Mouse (Mus musculus): ENCODE data around the gene Cpm. TPM values are rescaled to one million over a fixed set of nuclear protein-coding genes. Genes with fewer than 3 reads are reported as not detected.

Gene Cpm
- polyA plus RNA-seq, 1 experiment from 2014 or later, result 2.7 TPM

GRCm38 (mm10) chr10:117691389-117691968 is 62.2 kb downstream of the Cpm start:
- peaks cover 45% of the 10 kb centered on the region for H3K36me3 ChIP-seq (ENCODE audit: control insufficient read depth, insufficient read depth, low read length)
- no peaks in the 10 kb centered on the region for H3K27me3 ChIP-seq (replicated peaks; ENCODE audit: control insufficient read depth, insufficient read depth, low read length)
- H3K4me2 ChIP-seq (ENCODE audit: low read length), result no peak overlapping the region
- no peaks in the 10 kb centered on the region for H3K4me1 ChIP-seq (ENCODE audit: control insufficient read depth, insufficient read depth, low read depth, low read length)
- 97% methylated on average over 10 of the region's 10 CpGs for WGBS
- H3K27ac ChIP-seq (ENCODE audit: low read depth, low read length), result no peak overlapping the region
- H3K9ac ChIP-seq (ENCODE audit: low read depth, low read length), result no peak overlapping the region
- H3K4me3 ChIP-seq (ENCODE audit: low read length), result no peak overlapping the region
- ATAC-seq, result no peak
- H3K9me3 ChIP-seq (ENCODE audit: control insufficient read depth, low read length), result no peaks in the 10 kb centered on the region

GRCm38 (mm10) chr10:117692173-117692572 is 62.9 kb downstream of the Cpm start:
- Histone ChIP-seq H3K27ac (ENCODE audit: low read depth, low read length) (no peak overlapping the region), H3K36me3 (ENCODE audit: control insufficient read depth, insufficient read depth, low read length) (peaks cover 51% of the 10 kb centered on the region), H3K9ac (ENCODE audit: low read depth, low read length) (no peak overlapping the region), H3K4me2 (ENCODE audit: low read length) (no peak overlapping the region), H3K4me3 (ENCODE audit: low read length) (no peak overlapping the region), H3K9me3 (ENCODE audit: control insufficient read depth, low read length) (no peaks in the 10 kb centered on the region), H3K27me3 (replicated peaks; ENCODE audit: control insufficient read depth, insufficient read depth, low read length) (no peaks in the 10 kb centered on the region), H3K4me1 (ENCODE audit: control insufficient read depth, insufficient read depth, low read depth, low read length) (no peaks in the 10 kb centered on the region)
- ATAC-seq, result no peak

DNA sequence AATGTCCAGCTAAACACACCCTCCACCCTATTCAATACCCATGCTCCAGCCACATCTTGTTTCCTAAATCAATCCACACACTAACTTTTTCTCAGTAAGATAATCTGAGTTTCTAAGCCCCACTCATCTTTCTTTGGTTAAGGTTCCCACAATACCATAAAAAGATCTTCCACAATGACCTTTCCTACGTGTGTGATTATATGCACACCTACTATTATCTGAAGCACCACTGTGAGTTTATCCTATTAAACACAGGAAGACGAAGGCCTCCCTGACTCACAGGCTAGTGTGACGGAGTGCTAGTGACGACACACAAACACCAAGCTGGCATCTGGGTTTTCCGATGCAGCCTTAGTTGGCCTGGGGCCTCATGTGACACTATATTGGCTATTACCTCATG is 63.7 kb downstream of the Cpm start:
- Histone ChIP-seq H3K4me1 (ENCODE audit: control insufficient read depth, insufficient read depth, low read depth, low read length) (no peaks in the 10 kb centered on the region), H3K27me3 (replicated peaks; ENCODE audit: control insufficient read depth, insufficient read depth, low read length) (no peaks in the 10 kb centered on the region), H3K4me3 (ENCODE audit: low read length) (no peak overlapping the region), H3K9ac (ENCODE audit: low read depth, low read length) (no peak overlapping the region), H3K9me3 (ENCODE audit: control insufficient read depth, low read length) (no peaks in the 10 kb centered on the region), H3K4me2 (ENCODE audit: low read length) (no peak overlapping the region), H3K27ac (ENCODE audit: low read depth, low read length) (no peak overlapping the region), H3K36me3 (ENCODE audit: control insufficient read depth, insufficient read depth, low read length) (peaks cover 57% of the 10 kb centered on the region)
- 96% methylated on average over 5 of the region's 5 CpGs for WGBS
- no peak for ATAC-seq

GRCm38 (mm10) chr10:117694255-117694953 is 65.1 kb downstream of the Cpm start:
- H3K27me3 ChIP-seq (replicated peaks; ENCODE audit: control insufficient read depth, insufficient read depth, low read length), result no peaks in the 10 kb centered on the region
- no peak overlapping the region for H3K4me3 ChIP-seq (ENCODE audit: low read length)
- no peak overlapping the region for H3K4me2 ChIP-seq (ENCODE audit: low read length)
- peaks cover 61% of the 10 kb centered on the region for H3K36me3 ChIP-seq (ENCODE audit: control insufficient read depth, insufficient read depth, low read length)
- ATAC-seq, result no peak
- 96% methylated on average over 6 of the region's 6 CpGs for WGBS
- H3K4me1 ChIP-seq (ENCODE audit: control insufficient read depth, insufficient read depth, low read depth, low read length), result no peaks in the 10 kb centered on the region
- H3K27ac ChIP-seq (ENCODE audit: low read depth, low read length), result no peak overlapping the region
- H3K9me3 ChIP-seq (ENCODE audit: control insufficient read depth, low read length), result no peaks in the 10 kb centered on the region
- H3K9ac ChIP-seq (ENCODE audit: low read depth, low read length), result no peak overlapping the region

DNA sequence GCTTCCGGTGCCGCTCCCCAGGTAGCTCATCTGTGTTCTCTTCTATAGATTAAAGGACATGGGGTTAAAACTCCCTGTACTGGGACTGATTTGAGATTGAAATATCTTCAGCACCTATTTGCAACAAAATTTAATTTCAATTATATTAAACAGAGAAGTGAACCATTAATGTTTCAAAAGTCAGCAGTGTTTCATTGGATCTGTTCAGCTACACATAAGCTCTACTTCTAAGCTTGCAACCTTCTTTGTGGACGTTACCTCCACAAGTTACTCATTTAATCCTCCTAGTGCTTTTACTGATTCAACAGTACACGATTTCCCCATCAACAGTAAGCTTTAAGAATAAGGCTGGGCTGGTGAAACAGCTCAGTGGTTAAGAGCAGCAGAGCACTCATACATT is 65.7 kb downstream of the Cpm start:
- 95% methylated on average over 4 of the region's 4 CpGs for WGBS
- H3K9ac ChIP-seq (ENCODE audit: low read depth, low read length), result no peak overlapping the region
- H3K4me1 ChIP-seq (ENCODE audit: control insufficient read depth, insufficient read depth, low read depth, low read length), result no peaks in the 10 kb centered on the region
- H3K36me3 ChIP-seq (ENCODE audit: control insufficient read depth, insufficient read depth, low read length), result peaks cover 64% of the 10 kb centered on the region
- H3K27me3 ChIP-seq (replicated peaks; ENCODE audit: control insufficient read depth, insufficient read depth, low read length), result no peaks in the 10 kb centered on the region
- H3K4me3 ChIP-seq (ENCODE audit: low read length), result no peak overlapping the region
- H3K27ac ChIP-seq (ENCODE audit: low read depth, low read length), result no peak overlapping the region
- ATAC-seq, result no peak
- no peak overlapping the region for H3K4me2 ChIP-seq (ENCODE audit: low read length)
- no peaks in the 10 kb centered on the region for H3K9me3 ChIP-seq (ENCODE audit: control insufficient read depth, low read length)

GRCm38 (mm10) chr10:117695605-117696004 is 66.3 kb downstream of the Cpm start:
- H3K4me2 ChIP-seq (ENCODE audit: low read length), result no peak overlapping the region
- H3K9ac ChIP-seq (ENCODE audit: low read depth, low read length), result no peak overlapping the region
- no peak overlapping the region for H3K4me3 ChIP-seq (ENCODE audit: low read length)
- ATAC-seq, result no peak
- H3K27ac ChIP-seq (ENCODE audit: low read depth, low read length), result no peak overlapping the region
- peaks cover 62% of the 10 kb centered on the region for H3K36me3 ChIP-seq (ENCODE audit: control insufficient read depth, insufficient read depth, low read length)
- H3K27me3 ChIP-seq (replicated peaks; ENCODE audit: control insufficient read depth, insufficient read depth, low read length), result no peaks in the 10 kb centered on the region
- no peaks in the 10 kb centered on the region for H3K4me1 ChIP-seq (ENCODE audit: control insufficient read depth, insufficient read depth, low read depth, low read length)
- 100% methylated on average over 4 of the region's 4 CpGs for WGBS
- H3K9me3 ChIP-seq (ENCODE audit: control insufficient read depth, low read length), result no peaks in the 10 kb centered on the region

DNA sequence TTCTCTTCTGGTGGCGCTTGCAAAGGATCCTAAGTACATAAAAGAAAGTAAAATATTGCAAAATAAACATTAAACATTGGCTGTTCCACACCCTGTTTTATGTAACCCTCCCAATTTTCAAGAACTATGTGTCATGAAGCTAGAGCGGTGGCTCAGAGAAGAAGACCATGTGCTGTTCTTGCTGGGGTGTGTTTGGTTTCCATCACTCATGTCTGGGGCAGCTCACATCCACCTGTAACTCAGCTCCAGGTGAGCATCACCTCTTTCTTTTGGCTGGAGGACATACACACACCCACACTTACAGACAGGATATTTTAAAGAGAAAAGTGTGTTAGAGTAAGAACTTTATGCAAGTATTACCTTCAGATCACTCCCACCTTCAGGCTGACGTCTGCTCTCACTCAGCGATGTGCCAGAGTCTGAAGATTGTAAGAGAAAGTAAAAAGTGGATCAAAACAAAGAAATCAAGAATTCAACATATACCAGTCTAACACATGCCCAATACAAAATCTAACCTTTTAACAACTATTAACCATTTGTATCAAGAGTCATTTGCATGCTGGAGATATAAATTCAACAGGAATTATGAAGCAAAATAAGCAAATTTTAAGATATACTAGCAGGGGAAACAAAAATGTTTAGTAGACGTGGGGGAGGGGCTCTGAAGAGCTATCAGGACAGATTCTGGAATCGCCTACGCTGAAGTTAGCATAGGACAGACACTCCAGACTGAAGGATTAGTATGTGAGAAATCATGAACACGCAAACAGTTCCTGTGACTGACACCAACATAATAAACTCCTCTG is 66.9 kb downstream of the Cpm start:
- Histone ChIP-seq H3K36me3 (ENCODE audit: control insufficient read depth, insufficient read depth, low read length) (peaks cover 60% of the 10 kb centered on the region), H3K4me2 (ENCODE audit: low read length) (no peak overlapping the region), H3K4me3 (ENCODE audit: low read length) (no peak overlapping the region), H3K9ac (ENCODE audit: low read depth, low read length) (no peak overlapping the region), H3K27ac (ENCODE audit: low read depth, low read length) (no peak overlapping the region), H3K4me1 (ENCODE audit: control insufficient read depth, insufficient read depth, low read depth, low read length) (no peaks in the 10 kb centered on the region), H3K27me3 (replicated peaks; ENCODE audit: control insufficient read depth, insufficient read depth, low read length) (no peaks in the 10 kb centered on the region), H3K9me3 (ENCODE audit: control insufficient read depth, low read length) (no peaks in the 10 kb centered on the region)
- 93% methylated on average over 8 of the region's 8 CpGs for WGBS
- no peak for ATAC-seq

- H3K4me1 ChIP-seq (ENCODE audit: control insufficient read depth, insufficient read depth, low read depth, low read length), result no peaks in the 10 kb centered on the region
- H3K36me3 ChIP-seq (ENCODE audit: control insufficient read depth, insufficient read depth, low read length), result peaks cover 57% of the 10 kb centered on the region
- H3K27me3 ChIP-seq (replicated peaks; ENCODE audit: control insufficient read depth, insufficient read depth, low read length), result no peaks in the 10 kb centered on the region
- no peak for ATAC-seq
- no peak overlapping the region for H3K27ac ChIP-seq (ENCODE audit: low read depth, low read length)
- H3K9me3 ChIP-seq (ENCODE audit: control insufficient read depth, low read length), result no peaks in the 10 kb centered on the region
- no peak overlapping the region for H3K4me2 ChIP-seq (ENCODE audit: low read length)
- 90% methylated on average over 6 of the region's 6 CpGs for WGBS
- H3K4me3 ChIP-seq (ENCODE audit: low read length), result no peak overlapping the region
- H3K9ac ChIP-seq (ENCODE audit: low read depth, low read length), result no peak overlapping the region
These were observed 67.7 kb downstream of the Cpm start for GRCm38 (mm10) chr10:117696827-117697560.
